In genomic region chr6:88828206-88829009, GRCm38 (mm10) we compare ENCODE assay signal across 16 mouse cellular contexts. TPM values are rescaled to one million over a fixed set of nuclear protein-coding genes. Genes with fewer than 3 reads are reported as not detected.
A peak's percentile ranks its signal among the peaks of the same experiment; 100 is the strongest.
DNase-seq lines count a peak whose midpoint lies in the region; TF ChIP-seq lines count a peak whose summit lies in the region.
"Had no signal": no experiment of that assay in that cellular context is flagged by ENCODE, and none has a peak within 500 bp of the region (broad histone marks: within the 10 kb centered on the region; RNA-seq: fewer than 3 reads in every experiment).

No protein-coding gene starts in this region.

- in situ Hi-C loops in CH12.LX (cut with MboI; ENCODE audit: low pct_ligation_motif_present, low pct_unique_long_range_greater_than_20kb, low sequenced_read_pairs) = loop anchor here (5.0 kb wide), 1 partner anchor 96 kb away; no protein-coding TSS in a partner anchor

- TF ChIP-seq CTCF in left cerebral cortex, adult 2 months (IDR thresholded peaks at IDR 0.05) = no peak
- no peak for TF ChIP-seq CTCF in CH12.LX (conservative IDR thresholded peaks at IDR 0.05 in 1 of 2, IDR thresholded peaks at IDR 0.05 in 1 of 2; ENCODE audit: low read depth in 2 of 2, low read length in 2 of 2)

- H3K36me3 ChIP-seq in CH12.LX (replicated peaks in 1 of 2; ENCODE audit: control insufficient read depth in 1 of 2, insufficient read depth in 1 of 2, low read length in 1 of 2) = peaks cover 28 to 37% of the 10 kb centered on the region in 2 experiments
- no peaks in the 10 kb centered on the region for H3K36me3 ChIP-seq in splenic B cell, adult 2 months (ENCODE audit: control insufficient read depth, insufficient read depth, low read length, poor library complexity, severe bottlenecking)
- H3K36me3 ChIP-seq: embryonic facial prominence, embryonic 12.5 days; forebrain, embryonic 15.5 days; heart, embryonic 12.5 days; hindbrain, embryonic 15.5 days had no signal

- peak; percentile 90 for TF ChIP-seq EP300 in CH12.LX (IDR thresholded peaks at IDR 0.05; ENCODE audit: low read length)

- no peaks in the 10 kb centered on the region for H3K79me2 ChIP-seq in CH12.LX (replicated peaks; ENCODE audit: control insufficient read depth, extremely low read depth, insufficient read depth, poor library complexity, severe bottlenecking)

- H3K4me2 ChIP-seq in CH12.LX (ENCODE audit: insufficient read depth, low read depth, poor library complexity, severe bottlenecking) = peak overlapping the region; percentile 68
- H3K4me2 ChIP-seq: embryonic facial prominence, embryonic 12.5 days; forebrain, embryonic 15.5 days; heart, embryonic 12.5 days; hindbrain, embryonic 15.5 days had no signal

- peaks cover 57 to 91% of the 10 kb centered on the region in 2 experiments for H3K4me1 ChIP-seq in CH12.LX (ENCODE audit: control insufficient read depth in 1 of 2, insufficient read depth in 2 of 2)

- TF ChIP-seq POLR2A in CH12.LX (IDR thresholded peaks at IDR 0.05; ENCODE audit: low read depth, low read length) = peak; percentile 30; the same call in 1 of the 2 replicates

- no peak; the same call in 1 of the 2 replicates for TF ChIP-seq RAD21 in CH12.LX (IDR thresholded peaks at IDR 0.05; ENCODE audit: low read depth, low read length)

- peak overlapping the region; percentile 89 for H3K27ac ChIP-seq in left cerebral cortex, adult 2 months
- H3K27ac ChIP-seq in CH12.LX (ENCODE audit: insufficient read depth, low read depth) = peak overlapping the region; percentile 95
- H3K27ac ChIP-seq: embryonic facial prominence, embryonic 12.5 days; forebrain, embryonic 15.5 days; hindbrain, embryonic 15.5 days had no signal

- dilution Hi-C loops in CH12.LX (cut with MboI; ENCODE audit: extremely low pct_ligation_motif_present, extremely low pct_unique_long_range_greater_than_20kb, low sequenced_read_pairs) = no loop called here

- no peak overlapping the region for H3K4me3 ChIP-seq in left cerebral cortex, adult 2 months
- no peak overlapping the region for H3K4me3 ChIP-seq in CH12.LX (replicated peaks in 1 of 3; ENCODE audit: low read depth in 2 of 3, low read length in 2 of 3, poor library complexity in 1 of 3)
- H3K4me3 ChIP-seq: embryonic facial prominence, embryonic 12.5 days; forebrain, embryonic 15.5 days; heart, embryonic 12.5 days; hindbrain, embryonic 15.5 days had no signal

- no peaks in the 10 kb centered on the region for H3K9me3 ChIP-seq in CH12.LX (replicated peaks; ENCODE audit: low read length)
- H3K9me3 ChIP-seq: embryonic facial prominence, embryonic 12.5 days; forebrain, embryonic 15.5 days; heart, embryonic 12.5 days; hindbrain, embryonic 15.5 days had no signal

- intact Hi-C loops in left cerebral cortex, adult 2 months (cut with DNase I) = loop anchor here (5.0 kb wide), 1 partner anchor 101 kb away; no protein-coding TSS in a partner anchor
- intact Hi-C loops in left cerebral cortex, postnatal 36 days (cut with DNase I) = loop anchor here (1.0 to 5.0 kb wide), 2 partner anchors 101 to 238 kb away; no protein-coding TSS in a partner anchor

- H3K27me3 ChIP-seq in CH12.LX (replicated peaks) = no peaks in the 10 kb centered on the region
- no peaks in the 10 kb centered on the region for H3K27me3 ChIP-seq in splenic B cell, adult 2 months (ENCODE audit: control insufficient read depth, insufficient read depth, low read length, poor library complexity, severe bottlenecking)
- H3K27me3 ChIP-seq: embryonic facial prominence, embryonic 12.5 days; forebrain, embryonic 15.5 days; hindbrain, embryonic 15.5 days; Patski had no signal

- H3K9ac ChIP-seq in CH12.LX (ENCODE audit: insufficient read depth, low read depth) = no peak overlapping the region
- H3K9ac ChIP-seq: embryonic facial prominence, embryonic 12.5 days; forebrain, embryonic 15.5 days; heart, embryonic 12.5 days; hindbrain, embryonic 15.5 days had no signal

- no peak for DNase-seq in left cerebral cortex, adult 2 months (ENCODE audit: extremely low spot score in 1 of 2, low spot score in 2 of 2)
- no peak for DNase-seq in left cerebral cortex, postnatal 36 days (ENCODE audit: low spot score in 2 of 2)
- DNase-seq in A20 (ENCODE audit: low read depth, low spot score) (peak; percentile 92), CH12.LX (ENCODE audit: extremely low read depth) (peak; percentile 97)
- DNase-seq in splenic B cell, adult 2 months (ENCODE audit: low read depth, low spot score) = peak; percentile 28
- DNase-seq in lung, postnatal 10 days = no peak
- DNase-seq: adrenal gland, postnatal 25 days; cerebellum, adult 11 months; cerebellum, adult 9-10 months; gastrocnemius, postnatal 14 days had no signal

TF ChIP-seq in CH12.LX, 34 proteins besides CTCF, POLR2A, EP300 and RAD21:
- TF ChIP-seq JUND (conservative IDR thresholded peaks at IDR 0.05; ENCODE audit: low read depth, low read length) = peak; percentile 47
- no peak for TF ChIP-seq E2F4 (IDR thresholded peaks at IDR 0.05; ENCODE audit: insufficient replicate concordance, low read depth, low read length)
- TF ChIP-seq MAX (IDR thresholded peaks at IDR 0.05; ENCODE audit: low read length) = peak; percentile 97
- TF ChIP-seq ZMIZ1 (IDR thresholded peaks at IDR 0.05; ENCODE audit: low read depth, low read length) = peak; percentile 49; the same call in 1 of the 2 replicates
- TF ChIP-seq JUN (IDR thresholded peaks at IDR 0.05; ENCODE audit: insufficient read depth, low read depth, low read length) = peak; percentile 79
- TF ChIP-seq ELF1 (IDR thresholded peaks at IDR 0.05; ENCODE audit: low read depth, low read length) = no peak
- no peak for TF ChIP-seq GABPA (IDR thresholded peaks at IDR 0.05; ENCODE audit: insufficient replicate concordance, low read depth, low read length)
- peak; percentile 26 for TF ChIP-seq SMC3 (IDR thresholded peaks at IDR 0.05; ENCODE audit: low read depth, low read length)
- peak; percentile 74 for TF ChIP-seq SIN3A (IDR thresholded peaks at IDR 0.05; ENCODE audit: low read length)
- no peak for TF ChIP-seq KAT2A (IDR thresholded peaks at IDR 0.05; ENCODE audit: insufficient replicate concordance, low read length)
- no peak; the same call in none of the 2 replicates for TF ChIP-seq UBTF (IDR thresholded peaks at IDR 0.05; ENCODE audit: low read depth, low read length)
- TF ChIP-seq TBP (conservative IDR thresholded peaks at IDR 0.05; ENCODE audit: low read depth, low read length) = 0 out of 2 replicates have a peak, but pooled peaks have one; percentile 43
- TF ChIP-seq MAZ (IDR thresholded peaks at IDR 0.05; ENCODE audit: low read depth, low read length) = peak; percentile 83
- peak; percentile 100 for TF ChIP-seq BHLHE40 (IDR thresholded peaks at IDR 0.05; ENCODE audit: low read depth, low read length)
- peak; percentile 75; the same call in 1 of the 2 replicates for TF ChIP-seq MEF2A (IDR thresholded peaks at IDR 0.05; ENCODE audit: borderline replicate concordance, low read depth, low read length)
- TF ChIP-seq USF2 (conservative IDR thresholded peaks at IDR 0.05; ENCODE audit: low read depth, low read length) = peak; percentile 30; the same call in 1 of the 2 replicates
- TF ChIP-seq TCF12 (IDR thresholded peaks at IDR 0.05; ENCODE audit: low read depth, low read length) = peak; percentile 99
- peak; percentile 97 for TF ChIP-seq IRF4 (IDR thresholded peaks at IDR 0.05; ENCODE audit: low read depth, low read length)
- peak; percentile 86; the same call in 1 of the 2 replicates for TF ChIP-seq MYC (IDR thresholded peaks at IDR 0.05; ENCODE audit: low read depth, low read length)
- TF ChIP-seq HCFC1 (IDR thresholded peaks at IDR 0.05; ENCODE audit: low read depth, low read length) = peak; percentile 18; the same call in 1 of the 2 replicates
- TF ChIP-seq CHD2 (IDR thresholded peaks at IDR 0.05; ENCODE audit: low read length) = peak; percentile 62
- no peak; the same call in 1 of the 2 replicates for TF ChIP-seq MAFK (IDR thresholded peaks at IDR 0.05; ENCODE audit: insufficient replicate concordance, low read length)
- TF ChIP-seq RCOR1 (conservative IDR thresholded peaks at IDR 0.05; ENCODE audit: low read depth, low read length) = peak; percentile 92; the same call in 1 of the 2 replicates
- no peak; the same call in 1 of the 2 replicates for TF ChIP-seq CHD1 (IDR thresholded peaks at IDR 0.05; ENCODE audit: low read depth, low read length)
- 0 out of 2 replicates have a peak, but pooled peaks have one; percentile 24 for TF ChIP-seq NRF1 (IDR thresholded peaks at IDR 0.05; ENCODE audit: low read depth, low read length)
- TF ChIP-seq USF1 (IDR thresholded peaks at IDR 0.05; ENCODE audit: low read depth, low read length) = no peak
- no peak; the same call in none of the 2 replicates for TF ChIP-seq POLR2AphosphoS2 (IDR thresholded peaks at IDR 0.05; ENCODE audit: low read depth, low read length)
- peak; percentile 94 for TF ChIP-seq MXI1 (IDR thresholded peaks at IDR 0.05; ENCODE audit: low read depth, low read length)
- no peak for TF ChIP-seq ZKSCAN1 (IDR thresholded peaks at IDR 0.05; ENCODE audit: borderline replicate concordance, low read depth, low read length)
- TF ChIP-seq ZNF384 (IDR thresholded peaks at IDR 0.05; ENCODE audit: low read depth, low read length) = no peak
- TF ChIP-seq ETS1 (conservative IDR thresholded peaks at IDR 0.05; ENCODE audit: low read depth, low read length) = peak; percentile 97

RNA-seq across cellular contexts. Expression of gene Abtb1, which starts 13.4 kb away (rescaled TPM):
- 10 to 100 TPM; 39.7 to 40.5 TPM for total RNA-seq in left cerebral cortex, adult 2 months (2021)
- total RNA-seq in left cerebral cortex, postnatal 36 days (2021) = 10 to 100 TPM; 43.4 to 45.9 TPM
- 11.2 and 18.4 TPM in 2 replicates for total RNA-seq in CH12.LX (2012; rRNA removed)
- total RNA-seq in CH12.LX (2014; rRNA removed) = 13.0 and 14.9 TPM in 2 replicates
- 17.8 and 20.8 TPM in 2 replicates for polyA plus RNA-seq in CH12.LX (2012; ENCODE audit: insufficient read length, low read depth)

RNA-seq across cellular contexts. Expression of gene Podxl2, which starts 46.4 kb away (rescaled TPM):
- total RNA-seq in left cerebral cortex, adult 2 months (2021) = 100 to 1,000 TPM; 196 to 201 TPM
- 100 to 1,000 TPM; 181 to 221 TPM for total RNA-seq in left cerebral cortex, postnatal 36 days (2021)
- total RNA-seq in CH12.LX (2012; rRNA removed) (0.34 and 0.81 TPM in 2 replicates), CH12.LX (2014; rRNA removed) (0.57 and 0.93 TPM in 2 replicates)
- polyA plus RNA-seq in CH12.LX (2012; ENCODE audit: insufficient read length, low read depth) = 0.79 TPM in 1 of 2 replicates, not detected in the other
- polyA plus RNA-seq: activated CD4-positive, CD25-positive, alpha-beta regulatory T cell, adult 4 months had no signal

Comparison
In these comparisons a context has a peak if more than half of its experiments do, and no peak if none do; other contexts are left out.
1. DNase-seq: peak in A20 (single experiment), CH12.LX (single experiment) and splenic B cell, adult 2 months (single experiment); none in left cerebral cortex, adult 2 months (0 of 2), left cerebral cortex, postnatal 36 days (0 of 2) and lung, postnatal 10 days (single experiment).
2. RNA of gene Podxl2, which starts 46.4 kb away (total RNA-seq): 181 to 221 TPM in left cerebral cortex, postnatal 36 days and 196 to 201 TPM in left cerebral cortex, adult 2 months; 0.34 to 0.93 TPM in CH12.LX; every median in the first group is over 10 times any median in the second.